Mouse (Mus musculus) forebrain, embryonic 16.5 days (tissue): ENCODE measurements around the gene Tmem43. TPM values are rescaled to one million over a fixed set of nuclear protein-coding genes. Genes with fewer than 3 reads are reported as not detected.
A peak's percentile ranks its signal among the peaks of the same experiment; 100 is the strongest.

Source experiments
- ATAC-seq: fragments of 200-750 bp; cut with Nextera tagmentation; 2 replicates; pipeline ENCODE4 v1.8.0; 2017; ENCODE audit warnings: mild to moderate bottlenecking, moderate library complexity
- H3K27ac ChIP-seq: fragments of 300-500 bp; sonication (generic); 2 replicates; pipeline ENCODE4 v1.5.1; 2014; ENCODE audit warnings: low read length, control low read depth
- H3K27me3 ChIP-seq: fragments of 300-500 bp; sonication (generic); replicated peaks from 2 replicates; pipeline ENCODE4 v1.6.1; 2014; ENCODE audit warnings: low read length; ENCODE audit not compliant: control insufficient read depth, insufficient read depth
- H3K36me3 ChIP-seq: fragments of 300-500 bp; sonication (generic); 2 replicates; pipeline ENCODE4 v1.6.1; 2014; ENCODE audit not compliant: control insufficient read depth, insufficient read depth
- H3K4me1 ChIP-seq: fragments of 300-500 bp; sonication (generic); replicated peaks from 2 replicates; pipeline ENCODE4 v1.6.1; 2014; ENCODE audit warnings: low read length; ENCODE audit not compliant: control insufficient read depth, insufficient read depth
- H3K4me2 ChIP-seq: fragments of 300-500 bp; sonication (generic); 2 replicates; pipeline ENCODE4 v1.6.1; 2014; ENCODE audit warnings: mild to moderate bottlenecking, low read length, control low read depth
- H3K4me3 ChIP-seq: fragments of 300-500 bp; sonication (generic); replicated peaks from 2 replicates; pipeline ENCODE4 v1.5.1; 2014; ENCODE audit warnings: mild to moderate bottlenecking, low read length, control low read depth
- H3K9ac ChIP-seq: fragments of 300-500 bp; sonication (generic); replicated peaks from 2 replicates; pipeline ENCODE4 v1.6.1; 2014; ENCODE audit warnings: low read depth, low read length, control low read depth
- H3K9me3 ChIP-seq: fragments of 300-500 bp; sonication (generic); 2 replicates; pipeline ENCODE4 v1.6.1; 2016; ENCODE audit warnings: low read length; ENCODE audit not compliant: control insufficient read depth
- WGBS: fragments of 180-500 bp; shearing (Covaris S2); extraction: QIAGEN DNeasy Blood & Tissue Kit; methylation state at CpG from one replicate; pipeline ENCODE4 v1.1.7; 2014; 5-methylcytosine and 5-hydroxymethylcytosine counted together
- polyA plus RNA-seq: library from polyadenylated mRNA; unstranded; fragments of >200 nt; fragmentation: Nextera tagmentation; extraction: Ambion mirVana; gene quantifications from 2 replicates; pipeline ENCODE4 v1.2.1, GENCODE M21; 2015

Gene Tmem43
- polyA plus RNA-seq, 1 experiment from 2014 or later: 60.6 TPM

GRCm38 (mm10) chr6:91527227-91527860 lies 53.8 kb downstream of the Tmem43 start:
- no peaks in the 10 kb centered on the region for H3K27me3 ChIP-seq
- H3K9ac ChIP-seq: no peak overlapping the region
- peaks cover 8% of the 10 kb centered on the region for H3K36me3 ChIP-seq
- ATAC-seq: peak; percentile 66
- WGBS: 44% methylated on average over 5 of the region's 5 CpGs
- H3K4me1 ChIP-seq: no peaks in the 10 kb centered on the region
- H3K4me3 ChIP-seq: no peak overlapping the region
- H3K27ac ChIP-seq: no peak overlapping the region
- no peak overlapping the region for H3K4me2 ChIP-seq
- H3K9me3 ChIP-seq: no peaks in the 10 kb centered on the region

GRCm38 (mm10) chr6:91528265-91528664 lies 54.8 kb downstream of the Tmem43 start:
- H3K4me3 ChIP-seq: no peak overlapping the region
- no peaks in the 10 kb centered on the region for H3K9me3 ChIP-seq
- H3K4me1 ChIP-seq: no peaks in the 10 kb centered on the region
- no peak for ATAC-seq
- 89% methylated on average over 7 of the region's 7 CpGs for WGBS
- H3K27ac ChIP-seq: no peak overlapping the region
- H3K36me3 ChIP-seq: 0 out of 2 replicates have a peak, but pooled peaks cover 2% of the 10 kb centered on the region
- H3K27me3 ChIP-seq: no peaks in the 10 kb centered on the region
- H3K9ac ChIP-seq: no peak overlapping the region
- H3K4me2 ChIP-seq: no peak overlapping the region

- 92% methylated on average over 8 of the region's 8 CpGs for WGBS
- no peak overlapping the region for H3K27ac ChIP-seq
- H3K4me1 ChIP-seq: no peaks in the 10 kb centered on the region
- no peak for ATAC-seq
- no peak overlapping the region for H3K9ac ChIP-seq
- H3K27me3 ChIP-seq: no peaks in the 10 kb centered on the region
- H3K36me3 ChIP-seq: 0 out of 2 replicates have a peak, but pooled peaks cover 2% of the 10 kb centered on the region
- no peak overlapping the region for H3K4me3 ChIP-seq
- no peaks in the 10 kb centered on the region for H3K9me3 ChIP-seq
- no peak overlapping the region for H3K4me2 ChIP-seq
Measured at GRCm38 (mm10) chr6:91530673-91531072, 57.2 kb downstream of the Tmem43 start.

GRCm38 (mm10) chr6:91531276-91531675 lies 57.8 kb downstream of the Tmem43 start:
- 82% methylated on average over 6 of the region's 6 CpGs for WGBS
- no peak for ATAC-seq
- Histone ChIP-seq H3K9me3 (no peaks in the 10 kb centered on the region), H3K27ac (no peak overlapping the region), H3K36me3 (0 out of 2 replicates have a peak, but pooled peaks cover 2% of the 10 kb centered on the region), H3K4me3 (no peak overlapping the region), H3K27me3 (no peaks in the 10 kb centered on the region), H3K4me2 (no peak overlapping the region), H3K9ac (no peak overlapping the region), H3K4me1 (no peaks in the 10 kb centered on the region)

- H3K4me3 ChIP-seq: no peak overlapping the region
- no peaks in the 10 kb centered on the region for H3K27me3 ChIP-seq
- H3K36me3 ChIP-seq: 0 out of 2 replicates have a peak, but pooled peaks cover 2% of the 10 kb centered on the region
- no peak for ATAC-seq
- WGBS: 79% methylated on average over 6 of the region's 6 CpGs
- H3K4me1 ChIP-seq: no peaks in the 10 kb centered on the region
- no peaks in the 10 kb centered on the region for H3K9me3 ChIP-seq
- no peak overlapping the region for H3K4me2 ChIP-seq
- no peak overlapping the region for H3K9ac ChIP-seq
- H3K27ac ChIP-seq: no peak overlapping the region
Measured at GRCm38 (mm10) chr6:91532661-91533060, 59.2 kb downstream of the Tmem43 start.

- H3K9ac ChIP-seq: no peak overlapping the region
- no peak overlapping the region for H3K4me2 ChIP-seq
- no peaks in the 10 kb centered on the region for H3K27me3 ChIP-seq
- ATAC-seq: no peak
- no peaks in the 10 kb centered on the region for H3K9me3 ChIP-seq
- 0 out of 2 replicates have a peak, but pooled peaks cover 2% of the 10 kb centered on the region for H3K36me3 ChIP-seq
- H3K4me3 ChIP-seq: no peak overlapping the region
- no peak overlapping the region for H3K27ac ChIP-seq
- H3K4me1 ChIP-seq: no peaks in the 10 kb centered on the region
- WGBS: 68% methylated on average over 5 of the region's 5 CpGs
Measured at GRCm38 (mm10) chr6:91533359-91533758, 59.9 kb downstream of the Tmem43 start.

- Histone ChIP-seq H3K36me3 (0 out of 2 replicates have a peak, but pooled peaks cover under 1% of the 10 kb centered on the region), H3K4me3 (no peak overlapping the region), H3K4me1 (no peaks in the 10 kb centered on the region), H3K27me3 (no peaks in the 10 kb centered on the region), H3K4me2 (no peak overlapping the region), H3K9ac (no peak overlapping the region), H3K9me3 (no peaks in the 10 kb centered on the region), H3K27ac (no peak overlapping the region)
- no peak for ATAC-seq
- WGBS: 47% methylated on average over 2 of the region's 2 CpGs
Measured at GRCm38 (mm10) chr6:91533771-91534170, 60.3 kb downstream of the Tmem43 start.

GRCm38 (mm10) chr6:91534268-91534667 lies 60.8 kb downstream of the Tmem43 start:
- Histone ChIP-seq H3K4me1 (no peaks in the 10 kb centered on the region), H3K4me3 (no peak overlapping the region), H3K27ac (no peak overlapping the region), H3K4me2 (no peak overlapping the region), H3K9ac (no peak overlapping the region), H3K9me3 (no peaks in the 10 kb centered on the region), H3K27me3 (no peaks in the 10 kb centered on the region), H3K36me3 (no peaks in the 10 kb centered on the region)
- 85% methylated on average over 4 of the region's 4 CpGs for WGBS
- ATAC-seq: no peak

- Histone ChIP-seq H3K4me1 (no peaks in the 10 kb centered on the region), H3K27ac (no peak overlapping the region), H3K9me3 (no peaks in the 10 kb centered on the region), H3K36me3 (no peaks in the 10 kb centered on the region), H3K27me3 (no peaks in the 10 kb centered on the region), H3K4me3 (no peak overlapping the region), H3K9ac (no peak overlapping the region), H3K4me2 (no peak overlapping the region)
- ATAC-seq: no peak
- 54% methylated on average over 3 of the region's 3 CpGs for WGBS
Measured at GRCm38 (mm10) chr6:91535231-91535630, 61.7 kb downstream of the Tmem43 start.
